Mouse (Mus musculus): ENCODE measurements around the gene Tlx3.

The Tlx3 gene

DNA sequence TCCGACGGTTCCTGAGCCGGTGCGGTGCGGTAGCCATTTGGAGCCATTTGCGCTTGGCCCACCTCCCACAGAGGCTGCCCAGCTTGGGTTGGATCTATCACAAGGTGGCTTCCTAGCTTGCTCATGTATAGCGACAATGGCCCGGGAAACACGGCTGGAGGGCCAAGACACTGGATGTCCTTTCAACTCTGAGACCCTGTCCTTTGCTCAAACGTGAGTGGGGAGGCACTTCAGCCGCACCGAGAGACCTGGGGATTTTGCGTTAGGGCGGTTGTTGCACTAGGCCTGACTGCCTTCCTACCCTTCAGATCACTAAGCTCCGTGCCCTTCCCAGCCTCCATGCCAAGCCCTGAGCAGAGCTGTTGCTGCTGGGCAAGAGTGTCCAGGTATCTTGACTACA lies 5.7 kb downstream of the Tlx3 start:
- intact Hi-C loops (cut with DNase I): no loop called here

DNA sequence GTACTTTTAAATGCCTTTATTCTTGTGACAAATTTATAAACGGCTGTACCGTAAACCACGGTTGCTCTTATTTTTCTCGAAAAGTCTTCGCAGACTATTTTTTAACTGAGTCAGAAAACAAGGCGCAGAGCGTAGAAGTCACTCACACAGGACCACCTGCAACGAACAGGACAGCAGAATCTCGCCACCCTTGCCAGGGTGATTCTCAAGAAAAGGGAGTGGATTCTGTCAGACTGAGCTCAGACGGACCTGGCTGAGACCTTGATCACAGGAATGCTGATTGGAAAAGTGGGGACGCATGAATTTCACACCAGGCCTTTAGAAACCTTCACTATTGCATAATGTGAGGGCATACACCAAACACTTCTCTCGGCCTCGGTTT lies 6.3 kb downstream of the Tlx3 start:
- intact Hi-C loops (cut with DNase I): no loop called here

DNA sequence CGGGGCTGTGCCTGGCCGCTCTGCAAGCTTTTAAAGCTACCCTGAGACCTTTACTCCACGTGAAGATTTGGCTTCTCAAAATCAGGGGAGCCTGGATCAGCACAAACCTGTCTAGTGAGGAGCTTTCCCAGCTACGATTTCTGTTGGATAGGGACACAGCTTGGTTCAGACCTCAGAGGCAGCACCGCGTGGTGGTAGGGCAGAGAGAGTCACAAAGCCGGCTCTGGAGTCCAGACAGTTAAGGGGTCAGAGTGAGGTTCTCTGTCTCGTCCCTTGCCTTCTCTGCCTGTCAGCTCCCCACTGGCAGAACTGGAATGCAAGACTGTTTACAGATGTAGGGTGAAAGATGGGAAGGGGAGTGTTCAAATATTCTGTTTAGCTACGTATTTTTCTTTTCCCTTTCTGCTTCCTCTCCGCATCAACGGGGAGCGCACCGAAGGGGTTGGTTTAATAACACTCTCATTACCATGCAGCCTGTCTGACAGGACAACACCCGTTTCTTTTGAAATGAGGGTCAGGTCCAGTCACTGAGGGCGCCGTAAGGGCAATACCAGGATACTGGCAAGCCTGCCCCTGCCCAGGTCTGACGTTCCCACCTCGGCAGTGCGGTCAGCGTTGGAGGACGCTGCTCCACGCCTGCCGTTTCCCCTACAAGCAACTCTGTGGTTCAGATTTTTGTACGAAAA lies 6.8 kb downstream of the Tlx3 start:
- intact Hi-C loops (cut with DNase I): no loop called here

DNA sequence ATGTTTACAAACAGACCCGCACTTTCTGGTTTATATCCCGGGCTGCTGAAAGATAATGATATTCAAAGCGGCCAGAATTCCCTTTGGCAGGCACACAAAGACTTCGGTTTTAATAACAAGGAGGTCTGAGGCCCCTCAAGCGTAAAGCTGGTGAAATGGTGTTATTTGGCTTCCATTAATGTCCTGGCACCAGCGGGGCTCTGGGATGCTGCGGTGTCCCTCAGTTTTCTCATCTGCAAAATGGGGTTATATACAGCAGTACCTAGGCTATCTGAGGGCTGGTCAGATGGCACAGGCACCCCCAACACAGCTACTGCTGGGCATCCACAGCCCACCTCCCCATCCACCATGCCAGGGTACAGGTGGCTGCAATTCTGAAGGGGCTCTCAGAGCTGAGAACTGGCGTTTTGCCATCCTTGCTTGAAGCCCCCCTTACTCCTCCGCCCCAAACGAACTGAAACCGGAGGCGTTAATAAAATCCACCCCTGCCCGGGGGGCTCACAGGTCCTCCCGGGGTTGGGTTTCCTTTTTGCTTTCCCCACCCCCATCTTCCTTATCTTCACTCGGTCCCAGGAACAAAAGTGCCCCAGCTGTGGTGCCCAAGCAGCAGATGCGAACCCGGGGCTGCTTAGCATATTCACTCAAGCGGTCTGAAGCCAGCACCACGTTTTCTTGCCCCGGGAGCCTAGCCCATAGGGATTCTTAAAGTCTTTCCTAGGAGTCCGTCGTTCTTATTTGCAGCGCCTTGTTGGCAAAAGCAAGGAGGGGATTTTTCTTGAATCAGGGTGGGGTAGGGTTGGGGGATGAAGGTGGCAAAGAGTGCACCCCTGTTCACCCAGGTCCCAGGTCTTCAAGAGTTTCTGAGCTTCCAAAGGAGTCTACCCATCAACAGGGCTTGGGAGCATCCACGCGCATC lies 7.6 kb downstream of the Tlx3 start:
- intact Hi-C loops (cut with DNase I): no loop called here

DNA sequence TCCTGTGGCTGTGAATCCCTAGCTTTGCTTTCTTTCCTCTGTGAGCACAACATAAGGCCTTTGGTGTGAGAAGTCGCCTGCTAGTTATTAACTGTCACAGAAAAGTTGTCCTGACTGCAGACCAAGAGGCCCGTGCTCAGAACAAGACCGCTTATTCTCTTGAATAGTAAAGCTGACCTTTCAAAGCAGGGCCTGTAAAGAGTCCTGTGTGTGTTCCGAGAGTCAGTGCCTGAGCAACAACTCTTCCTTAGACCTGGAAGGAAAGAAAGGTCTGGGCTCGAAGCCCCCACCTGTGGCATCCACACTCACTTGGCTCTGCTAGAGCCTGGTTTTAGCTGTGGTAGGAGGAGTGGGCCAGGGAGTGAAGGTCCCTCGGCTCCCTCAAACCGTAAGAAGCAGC lies 8.3 kb downstream of the Tlx3 start:
- intact Hi-C loops (cut with DNase I): no loop called here

DNA sequence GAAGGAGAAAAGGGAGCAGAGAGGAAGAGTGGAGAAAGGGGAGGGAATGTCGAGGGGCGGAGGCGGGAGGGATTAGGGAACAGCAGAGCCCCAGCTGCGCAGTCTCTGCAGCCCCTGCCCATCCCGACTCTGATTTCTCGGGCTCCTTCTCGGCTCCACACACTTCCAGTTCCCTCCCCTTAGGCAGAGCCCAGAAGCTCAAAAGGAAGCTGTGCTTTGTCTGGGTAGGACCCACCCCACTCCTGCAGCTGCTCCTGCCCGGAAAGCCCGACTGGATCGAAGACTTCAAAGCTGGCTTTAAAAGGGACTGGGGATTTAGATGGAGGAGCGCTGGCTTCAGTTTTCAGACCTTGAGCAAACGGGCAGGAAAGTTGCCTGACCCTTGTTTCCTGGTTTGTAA lies 9.7 kb downstream of the Tlx3 start:
- intact Hi-C loops (cut with DNase I): no loop called here

DNA sequence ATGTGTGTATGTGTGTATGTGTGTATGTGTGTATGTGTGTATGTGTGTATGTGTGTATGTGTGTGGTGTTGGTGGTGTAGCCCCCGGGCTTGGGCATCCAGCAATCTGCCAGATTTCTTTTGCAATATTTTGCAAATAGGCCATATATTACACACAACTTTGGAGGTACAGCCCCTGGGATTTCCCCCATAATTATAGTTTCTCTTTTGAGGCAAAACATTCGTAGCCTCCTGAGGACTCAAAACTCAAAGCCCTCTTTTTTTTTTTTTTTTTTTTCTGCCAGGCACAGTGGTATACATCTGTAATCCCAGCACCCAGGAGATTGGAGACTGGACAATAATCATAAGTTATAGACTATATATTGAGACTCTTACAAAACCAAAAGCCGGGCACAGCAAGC lies 21.6 kb downstream of the Tlx3 start:
- intact Hi-C loops (cut with DNase I): no loop called here

DNA sequence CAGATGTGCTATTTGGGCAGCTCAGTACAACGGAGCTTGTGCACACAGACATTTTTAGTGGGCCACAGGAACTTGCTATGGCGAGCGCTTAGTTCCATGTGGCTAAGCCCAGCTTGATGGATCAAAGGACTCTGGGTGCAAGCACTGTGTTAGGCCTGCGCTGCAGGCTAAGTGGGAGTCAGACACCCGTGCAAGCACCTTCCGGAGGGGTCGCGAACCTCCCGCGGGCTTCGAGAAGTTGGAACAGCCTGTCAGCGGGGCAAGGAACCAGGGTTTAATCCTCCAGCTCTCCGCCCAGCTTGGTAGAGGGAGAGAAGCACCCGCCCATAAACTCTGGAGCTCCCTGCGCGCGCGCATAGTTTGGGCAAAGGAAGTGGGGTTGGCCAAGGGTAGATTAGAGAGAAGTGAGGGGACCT lies 22.7 kb downstream of the Tlx3 start:
- intact Hi-C loops (cut with DNase I): no loop called here

DNA sequence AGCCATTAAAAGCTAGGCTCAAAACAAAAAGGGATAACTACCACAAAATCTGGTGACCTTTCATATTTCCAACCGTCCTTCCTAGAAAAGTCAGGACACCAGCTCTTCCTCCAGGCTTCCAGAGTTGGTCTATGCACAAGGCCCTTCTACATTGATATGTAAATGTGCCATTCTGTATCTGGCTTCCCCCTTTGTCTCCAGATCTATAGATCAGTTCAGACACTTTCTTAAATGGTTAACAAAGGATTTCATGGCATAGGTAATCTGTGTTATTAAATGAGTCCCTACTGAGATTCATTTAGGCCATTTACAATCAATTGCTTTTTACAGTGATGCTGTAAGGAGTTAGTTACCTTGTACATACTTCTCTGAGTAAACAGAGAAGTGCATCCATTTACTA lies 23.6 kb downstream of the Tlx3 start:
- intact Hi-C loops (cut with DNase I): loop anchor here (5.0 kb wide), 2 partner anchors 252 to 542 kb away; no protein-coding TSS in a partner anchor

DNA sequence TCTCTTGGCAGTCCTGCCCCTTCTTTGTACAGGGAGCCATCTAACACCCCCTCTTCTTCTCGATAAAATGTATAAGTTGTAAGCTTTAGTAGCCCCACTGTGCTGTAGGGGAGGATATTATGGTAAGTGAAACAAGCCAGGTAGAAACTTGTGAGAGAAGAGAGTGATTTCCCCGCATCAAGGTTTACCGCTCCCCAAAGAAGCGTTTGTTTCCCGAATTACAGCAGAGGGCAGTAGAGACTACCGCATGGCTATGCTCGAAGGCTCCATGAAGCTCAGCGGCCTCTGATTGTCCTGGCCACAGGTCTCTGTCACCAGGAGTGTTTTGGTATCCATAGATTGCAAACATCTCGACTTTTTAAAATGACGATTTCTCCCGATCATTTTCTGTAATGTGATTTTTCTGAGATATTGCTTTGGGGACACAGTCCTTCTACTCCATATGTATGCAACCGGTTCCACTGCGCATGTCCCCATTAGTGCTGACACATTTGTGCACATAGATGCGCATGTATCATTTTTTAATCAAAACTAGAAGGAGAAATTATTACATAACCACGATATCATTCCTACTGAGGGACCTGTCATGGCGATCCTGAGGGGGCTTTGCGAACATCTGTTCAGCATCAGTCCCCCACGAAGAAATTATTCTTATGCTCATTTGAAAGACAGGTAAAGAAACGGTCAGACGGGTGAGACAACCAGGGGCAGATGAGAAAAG lies 26.7 kb downstream of the Tlx3 start:
- intact Hi-C loops (cut with DNase I): loop anchor here (2.0 to 5.0 kb wide), 5 partner anchors 118 to 546 kb away; no protein-coding TSS in a partner anchor

DNA sequence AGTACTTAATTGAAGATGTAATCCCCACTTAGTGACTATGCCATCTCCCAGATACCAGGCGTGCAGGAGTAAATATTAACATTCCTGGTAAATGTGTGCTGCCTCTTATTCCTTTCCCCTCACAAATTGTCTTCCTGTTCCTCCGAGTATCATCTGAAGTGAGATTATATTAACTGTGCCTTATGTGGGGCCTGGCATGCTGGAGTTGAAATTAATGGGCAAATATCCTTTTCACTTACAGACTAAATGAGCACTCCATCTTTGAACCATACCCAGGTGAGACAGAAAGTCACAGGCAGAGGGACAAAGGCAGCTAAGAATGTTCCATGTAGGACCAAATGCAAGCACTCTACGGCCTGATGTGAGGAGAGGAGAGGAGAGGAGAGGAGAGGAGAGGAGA lies 27.6 kb downstream of the Tlx3 start:
- intact Hi-C loops (cut with DNase I): loop anchor here (2.0 to 5.0 kb wide), 5 partner anchors 119 to 547 kb away; no protein-coding TSS in a partner anchor

DNA sequence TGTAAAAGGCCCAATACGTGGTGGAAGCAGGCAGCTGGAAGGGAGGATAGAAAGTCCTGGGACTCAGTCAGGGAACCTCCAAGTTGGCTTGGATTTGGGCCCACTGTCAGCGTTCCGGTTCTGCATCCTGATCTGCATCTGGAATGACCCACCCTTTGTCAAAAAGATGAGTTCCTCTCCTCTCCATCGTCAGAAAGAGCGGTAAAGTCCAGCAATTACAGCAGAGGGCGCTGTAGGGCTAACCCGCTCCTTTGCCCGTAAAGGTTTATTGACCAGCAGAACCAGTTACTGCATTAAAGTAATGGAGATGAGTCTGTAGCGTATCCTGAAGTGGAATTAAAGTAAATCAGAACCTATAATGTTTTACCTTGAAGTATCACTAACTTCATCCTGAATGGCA lies 32.9 kb downstream of the Tlx3 start:
- intact Hi-C loops (cut with DNase I): no loop called here

DNA sequence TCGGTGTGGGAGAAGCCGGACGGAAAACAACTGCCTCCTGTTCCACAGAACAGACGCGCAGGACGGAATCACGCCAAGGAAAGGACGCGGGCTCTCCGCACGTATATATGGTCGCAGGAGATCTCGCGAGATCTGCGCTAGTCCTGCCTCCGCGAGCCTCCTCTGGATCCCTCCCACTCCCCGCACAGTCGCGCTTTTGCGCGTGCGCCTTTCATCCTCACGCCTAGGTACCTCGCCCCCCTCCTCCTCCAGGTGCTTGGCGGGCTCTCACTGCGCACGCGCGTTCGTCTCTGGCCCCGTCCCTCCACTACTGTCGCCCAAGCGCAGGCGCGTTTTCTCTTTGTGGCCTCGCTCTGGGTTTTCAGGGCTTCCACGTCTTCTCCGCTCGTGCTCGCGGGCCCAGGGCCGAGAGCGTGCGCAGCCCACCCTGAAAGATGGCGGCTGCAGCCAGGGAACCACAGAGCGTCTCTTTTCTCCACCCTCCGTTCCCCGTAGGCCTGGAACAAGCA lies 40.3 kb downstream of the Tlx3 start, which contains the start of gene Npm1:
Gene Npm1 (minus strand): TSS at position 209 of the 509 bp plus-strand sequence.
- intact Hi-C loops (cut with DNase I): no loop called here

DNA sequence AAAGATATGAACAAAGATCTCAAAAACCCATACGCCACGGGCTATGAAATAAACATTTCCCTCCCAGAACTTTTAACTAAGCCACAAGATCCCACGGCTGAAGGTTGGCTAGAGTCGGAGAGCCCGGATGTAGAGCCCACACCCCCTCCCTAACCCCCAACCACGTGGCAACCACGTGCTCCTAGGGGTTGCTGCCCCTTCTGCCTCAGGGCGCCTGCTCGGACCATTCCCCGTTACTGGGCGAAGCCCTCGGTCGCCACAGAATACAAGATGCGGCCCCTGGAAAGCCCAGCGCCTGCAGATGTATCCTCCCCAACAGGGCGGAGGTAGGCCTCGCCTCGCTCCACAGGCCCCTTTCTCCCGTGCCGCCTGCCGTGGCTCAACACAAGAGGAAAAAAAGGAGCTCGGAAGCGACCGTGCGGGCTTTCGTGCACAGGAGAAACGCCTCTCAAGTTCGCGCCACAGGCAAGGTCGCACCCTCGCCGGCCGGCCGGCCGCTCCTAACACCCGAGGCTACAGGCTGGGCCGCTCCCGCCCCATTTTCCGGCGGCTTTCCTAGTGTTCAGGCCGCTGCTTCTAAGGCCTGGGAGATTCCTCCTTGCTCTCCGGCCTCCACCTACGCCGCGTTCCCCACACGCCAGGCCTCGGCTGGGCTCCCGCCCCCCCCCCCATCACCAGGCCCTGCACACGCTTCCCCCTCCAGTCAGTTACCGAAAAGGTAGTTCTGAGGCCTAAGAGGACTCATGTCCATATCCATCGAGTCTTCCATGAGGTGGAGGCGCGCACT lies 41.0 kb downstream of the Tlx3 start:
- intact Hi-C loops (cut with DNase I): no loop called here

DNA sequence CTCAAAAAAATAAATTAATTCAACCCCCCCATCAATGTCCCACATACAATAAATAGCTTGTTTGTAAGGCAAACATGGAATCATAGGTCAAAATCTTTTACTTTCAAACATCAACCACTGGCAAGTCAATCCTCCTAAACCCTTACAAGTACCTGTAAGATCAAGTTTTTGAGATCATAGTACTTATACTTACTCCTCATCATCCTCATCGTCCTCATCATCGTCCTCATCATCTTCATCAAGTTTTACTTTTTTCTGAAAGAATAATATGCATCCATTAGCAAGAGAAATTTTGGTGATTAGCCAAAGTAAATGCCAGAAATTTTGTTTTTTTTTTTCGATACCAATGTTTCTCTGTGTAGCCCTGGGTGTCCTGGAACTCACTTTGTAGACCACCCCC lies 43.6 kb downstream of the Tlx3 start:
- intact Hi-C loops (cut with DNase I): no loop called here

DNA sequence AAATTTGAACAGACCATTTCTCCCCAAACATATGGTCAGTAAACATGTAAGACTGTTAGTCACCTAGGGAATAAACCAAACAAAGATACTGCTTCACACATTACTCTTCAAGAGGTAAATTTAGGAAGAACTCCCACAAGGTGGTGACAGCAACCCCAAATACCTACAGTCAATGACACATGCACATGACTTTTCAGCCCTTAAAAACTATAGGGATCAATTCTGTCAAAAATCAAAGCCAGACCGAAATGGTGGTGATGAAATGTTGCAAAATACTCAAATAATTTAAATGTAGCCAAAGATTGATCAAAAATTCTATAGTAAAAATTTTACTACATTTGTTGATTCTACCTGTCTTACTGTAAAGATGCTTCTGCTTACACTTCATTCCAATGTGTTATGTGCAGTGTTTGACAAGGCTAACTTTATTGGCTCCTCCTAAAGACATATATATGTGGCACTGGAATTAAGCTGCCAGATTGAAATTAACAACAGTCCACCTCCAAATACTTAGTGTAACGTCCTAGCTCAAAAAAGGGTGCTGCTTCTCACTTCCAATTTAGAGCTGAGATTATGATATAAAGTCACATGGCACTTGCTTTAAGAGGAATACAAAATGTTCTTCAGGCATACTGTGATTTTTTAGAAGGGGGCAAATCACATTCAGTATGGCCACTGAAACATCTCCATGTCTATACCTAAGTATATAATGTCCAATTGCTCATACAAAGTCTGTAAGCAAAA lies 45.8 kb downstream of the Tlx3 start:
- intact Hi-C loops (cut with DNase I): no loop called here

DNA sequence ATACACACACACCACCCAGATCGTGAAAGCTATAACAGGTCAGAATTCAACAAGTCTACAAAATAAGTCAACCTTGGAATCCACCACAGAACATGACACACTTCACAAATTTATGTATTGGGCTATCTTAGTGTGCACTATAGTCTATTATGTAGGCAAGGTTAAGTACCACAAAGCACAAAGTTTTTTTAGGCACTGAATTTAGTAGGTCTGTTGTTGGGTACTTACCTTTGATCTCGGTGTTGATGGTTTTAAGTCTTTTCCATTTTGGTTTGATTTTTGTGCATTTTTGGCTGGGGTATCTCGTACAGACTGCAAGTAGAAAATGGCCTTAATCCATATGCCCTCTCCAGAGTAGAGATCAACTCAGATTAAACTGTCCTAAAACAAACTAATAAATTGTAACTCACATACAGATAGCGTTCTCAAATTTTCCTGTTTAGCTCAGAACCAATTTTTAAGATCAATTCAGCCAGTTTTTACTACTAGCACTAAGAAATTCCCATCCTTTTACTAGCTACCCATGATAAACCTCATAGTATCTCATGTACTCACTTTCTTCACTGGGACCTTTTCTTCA lies 46.9 kb downstream of the Tlx3 start:
- intact Hi-C loops (cut with DNase I): no loop called here

DNA sequence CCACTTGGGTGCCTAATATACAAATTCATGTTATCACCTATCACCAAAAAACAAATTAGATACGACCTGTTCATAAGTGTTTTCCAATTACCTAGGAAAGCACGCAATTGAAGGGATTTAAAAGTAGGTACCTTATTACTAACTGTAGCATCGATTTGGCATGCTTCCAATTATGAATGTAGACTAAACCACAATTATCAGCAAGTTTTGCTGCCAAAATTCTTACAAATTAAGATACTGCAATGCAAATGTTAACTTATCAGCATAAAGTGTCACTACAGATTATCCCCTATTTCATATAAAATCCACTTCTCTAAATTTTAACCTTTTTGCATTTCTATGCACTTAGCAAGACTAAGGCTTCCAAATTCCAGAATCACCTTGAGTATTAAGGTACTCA lies 48.9 kb downstream of the Tlx3 start:
- intact Hi-C loops (cut with DNase I): no loop called here

DNA sequence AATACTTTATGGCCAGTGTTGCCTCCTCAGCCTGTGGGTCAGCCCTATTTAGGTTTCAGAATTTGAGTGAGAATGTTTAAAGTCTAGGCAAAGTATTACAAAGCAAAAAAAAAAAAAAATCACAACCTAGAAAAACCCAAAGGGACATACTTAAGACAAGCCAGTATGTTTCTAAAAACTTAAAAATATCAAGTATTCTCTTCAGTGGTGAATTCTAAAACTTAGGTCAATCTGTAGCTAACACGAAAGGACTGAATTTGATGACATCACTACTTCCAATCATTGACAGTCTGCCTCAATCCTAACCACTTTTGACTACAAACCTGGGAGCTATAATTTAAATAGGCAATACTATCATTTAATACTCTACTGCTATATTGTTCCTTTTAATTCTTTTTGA lies 50.4 kb downstream of the Tlx3 start:
- intact Hi-C loops (cut with DNase I): no loop called here

DNA sequence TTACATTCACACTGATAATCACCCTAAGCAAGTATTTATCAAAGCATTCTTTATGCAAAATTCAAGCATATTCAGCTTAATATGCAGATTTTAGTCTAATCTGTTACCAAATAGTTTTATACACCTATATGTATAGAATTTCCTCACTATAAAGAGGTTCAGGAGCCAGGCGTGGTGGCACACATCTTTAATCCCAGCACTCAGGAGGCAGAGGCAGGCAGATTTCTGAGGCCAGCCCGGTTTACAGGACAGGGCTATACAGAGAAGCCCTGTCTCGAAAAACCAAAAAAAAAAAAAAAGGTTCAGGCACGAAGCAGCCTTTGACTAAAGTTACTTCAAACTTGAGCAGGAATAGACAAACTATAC lies 51.6 kb downstream of the Tlx3 start:
- intact Hi-C loops (cut with DNase I): no loop called here
